Mouse (Mus musculus) stomach, postnatal 0 days (tissue): ENCODE results near the gene Hip1r. TPM values are rescaled to one million over a fixed set of nuclear protein-coding genes. Genes with fewer than 3 reads are reported as not detected.

Source experiments
- ATAC-seq: fragments of 200-750 bp; cut with Nextera tagmentation; 2 replicates; pipeline ENCODE4 v1.8.0; 2017; ENCODE audit not compliant: low FRiP score, low TSS enrichment
- DNase-seq: peaks from one replicate; pipeline ENCODE4 v3.0.0-alpha.2; 2016; ENCODE audit warnings: low spot score
- H3K27ac ChIP-seq: fragments of 300-500 bp; sonication (generic); replicated peaks from 2 replicates; pipeline ENCODE4 v1.5.1; 2014; ENCODE audit warnings: mild to moderate bottlenecking, control low read depth
- H3K27me3 ChIP-seq: fragments of 300-500 bp; sonication (generic); 2 replicates; pipeline ENCODE4 v1.6.1; 2014; ENCODE audit warnings: low read length; ENCODE audit not compliant: control insufficient read depth, insufficient read depth
- H3K36me3 ChIP-seq: fragments of 300-500 bp; sonication (generic); 2 replicates; pipeline ENCODE4 v1.6.1; 2014; ENCODE audit warnings: low read length, mixed read lengths; ENCODE audit not compliant: control insufficient read depth, insufficient read depth
- H3K4me1 ChIP-seq: fragments of 300-500 bp; sonication (generic); replicated peaks from 2 replicates; pipeline ENCODE4 v1.6.1; 2014; ENCODE audit warnings: antibody characterized with exemption; ENCODE audit not compliant: control insufficient read depth, insufficient read depth
- H3K4me2 ChIP-seq: fragments of 300-500 bp; sonication (generic); replicated peaks from 2 replicates; pipeline ENCODE4 v1.6.1; 2014; ENCODE audit warnings: low read depth, mild to moderate bottlenecking, control low read depth, moderate library complexity
- H3K4me3 ChIP-seq: fragments of 300-500 bp; sonication (generic); 2 replicates; pipeline ENCODE4 v1.5.1; 2014; ENCODE audit warnings: low read depth, low read length, control low read depth
- H3K9ac ChIP-seq: fragments of 300-500 bp; sonication (generic); 2 replicates; pipeline ENCODE4 v1.6.1; 2014; ENCODE audit warnings: mild to moderate bottlenecking, low read length, control low read depth, mixed read lengths
- H3K9me3 ChIP-seq: fragments of 300-500 bp; sonication (generic); 2 replicates; pipeline ENCODE4 v1.6.1; 2016; ENCODE audit warnings: low read length; ENCODE audit not compliant: control insufficient read depth
- CTCF ChIP-seq: IDR thresholded peaks from 2 replicates; pipeline ENCODE4 v1.5.1; 2016; ENCODE audit warnings: antibody characterized with exemption, low read depth, mild to moderate bottlenecking, moderate library complexity
- EP300 ChIP-seq: optimal IDR thresholded peaks from 2 replicates; pipeline ENCODE3; 2016; ENCODE audit warnings: antibody characterized with exemption
- WGBS: fragments of 180-500 bp; shearing (Covaris S2); extraction: QIAGEN DNeasy Blood & Tissue Kit; methylation state at CpG from one replicate; pipeline ENCODE4 v1.1.7; 2014; 5-methylcytosine and 5-hydroxymethylcytosine counted together
- polyA plus RNA-seq: library from polyadenylated mRNA; unstranded; fragments of >200 nt; fragmentation: Nextera tagmentation; extraction: Ambion mirVana; gene quantifications from 2 replicates; pipeline ENCODE4 v1.2.1, GENCODE M21; 2015

Hip1r gene
- polyA plus RNA-seq, 1 experiment from 2014 or later, result 31.2 TPM

- no peak overlapping the region for H3K9ac ChIP-seq
- WGBS, result 61% methylated on average over 20 of the region's 20 CpGs
- no peak overlapping the region for H3K4me2 ChIP-seq
- no peak overlapping the region for H3K27ac ChIP-seq
- H3K9me3 ChIP-seq, result no peaks in the 10 kb centered on the region
- no peak for ATAC-seq
- no peak overlapping the region for H3K4me3 ChIP-seq
- no peak for TF ChIP-seq CTCF
- no peak for TF ChIP-seq EP300
- H3K27me3 ChIP-seq, result no peaks in the 10 kb centered on the region
- peaks cover 5% of the 10 kb centered on the region; the same call in 1 of the 2 replicates for H3K4me1 ChIP-seq
- H3K36me3 ChIP-seq, result no peaks in the 10 kb centered on the region
- DNase-seq, result no peak
Observed at GRCm38 (mm10) chr5:123989941-123990885, 16.8 kb downstream of the Hip1r start.

GRCm38 (mm10) chr5:123991321-123991720 is 17.9 kb downstream of the Hip1r start:
- ATAC-seq (no peak), DNase-seq (no peak)
- no peak for TF ChIP-seq CTCF
- no peaks in the 10 kb centered on the region for H3K9me3 ChIP-seq
- peaks cover 5% of the 10 kb centered on the region; the same call in 1 of the 2 replicates for H3K4me1 ChIP-seq
- H3K4me2 ChIP-seq, result no peak overlapping the region
- no peak overlapping the region for H3K4me3 ChIP-seq
- peak overlapping the region; percentile 86 for H3K27ac ChIP-seq
- WGBS, result 78% methylated on average over 6 of the region's 6 CpGs
- no peaks in the 10 kb centered on the region for H3K27me3 ChIP-seq
- 0 out of 2 replicates have a peak overlapping the region, but pooled peaks have one; percentile 18 for H3K9ac ChIP-seq
- H3K36me3 ChIP-seq, result no peaks in the 10 kb centered on the region

GRCm38 (mm10) chr5:123992193-123992637 is 18.8 kb downstream of the Hip1r start:
- Histone ChIP-seq H3K4me1 (peaks cover 5% of the 10 kb centered on the region; the same call in 1 of the 2 replicates), H3K9me3 (no peaks in the 10 kb centered on the region), H3K36me3 (no peaks in the 10 kb centered on the region), H3K9ac (peak overlapping the region; percentile 18; the same call in 1 of the 2 replicates), H3K4me3 (no peak overlapping the region), H3K27ac (peak overlapping the region; percentile 86), H3K27me3 (no peaks in the 10 kb centered on the region), H3K4me2 (no peak overlapping the region)
- TF ChIP-seq CTCF (no peak), EP300 (no peak)
- ATAC-seq, result peak; percentile 72
- DNase-seq, result peak; percentile 81
- 48% methylated on average over 10 of the region's 10 CpGs for WGBS

GRCm38 (mm10) chr5:123992794-123993193 is 19.4 kb downstream of the Hip1r start:
- 31% methylated on average over 5 of the region's 5 CpGs for WGBS
- no peak overlapping the region for H3K4me2 ChIP-seq
- H3K9ac ChIP-seq, result no peak overlapping the region
- no peak overlapping the region for H3K4me3 ChIP-seq
- no peaks in the 10 kb centered on the region for H3K27me3 ChIP-seq
- TF ChIP-seq CTCF, result peak; percentile 95
- no peak for TF ChIP-seq EP300
- H3K9me3 ChIP-seq, result no peaks in the 10 kb centered on the region
- DNase-seq (peak; percentile 87), ATAC-seq (0 out of 2 replicates have a peak, but pooled peaks have one; percentile 18)
- H3K4me1 ChIP-seq, result peaks cover 3% of the 10 kb centered on the region; the same call in 1 of the 2 replicates
- peak overlapping the region; percentile 86 for H3K27ac ChIP-seq
- no peaks in the 10 kb centered on the region for H3K36me3 ChIP-seq

GRCm38 (mm10) chr5:123993263-123994036 is 20.0 kb downstream of the Hip1r start:
- H3K9ac ChIP-seq, result no peak overlapping the region
- ATAC-seq (no peak), DNase-seq (no peak)
- peaks cover 3% of the 10 kb centered on the region; the same call in 1 of the 2 replicates for H3K4me1 ChIP-seq
- no peaks in the 10 kb centered on the region for H3K27me3 ChIP-seq
- H3K27ac ChIP-seq, result no peak overlapping the region
- 62% methylated on average over 7 of the region's 7 CpGs for WGBS
- TF ChIP-seq EP300 (no peak), CTCF (peak; percentile 40)
- H3K4me3 ChIP-seq, result no peak overlapping the region
- no peaks in the 10 kb centered on the region for H3K9me3 ChIP-seq
- no peak overlapping the region for H3K4me2 ChIP-seq
- H3K36me3 ChIP-seq, result no peaks in the 10 kb centered on the region
